Mouse (Mus musculus) midbrain, embryonic 12.5 days (tissue): ENCODE measurements at regions not wholly inside any gene's neighbourhood (a gene's known extent, or its start where the extent isn't known, plus 50 kb on each side); places are given as distances from the start of the nearest gene placed in this dataset.

ENCODE experiments used
- ATAC-seq: fragments of 200-750 bp; cut with Nextera tagmentation; 2 replicates; pipeline ENCODE4 v1.8.0; 2017; ENCODE audit warnings: low read depth, moderate TSS enrichment, moderate library complexity; ENCODE audit not compliant: low FRiP score
- H3K27ac ChIP-seq: fragments of 300-500 bp; sonication (generic); replicated peaks from 2 replicates; pipeline ENCODE4 v1.5.1; 2016; ENCODE audit warnings: mild to moderate bottlenecking
- H3K27me3 ChIP-seq: fragments of 300-500 bp; sonication (generic); 2 replicates; pipeline ENCODE4 v1.6.1; 2016; ENCODE audit warnings: mild to moderate bottlenecking
- H3K36me3 ChIP-seq: fragments of 300-500 bp; sonication (generic); 2 replicates; pipeline ENCODE4 v1.6.1; 2016
- H3K4me1 ChIP-seq: fragments of 300-500 bp; sonication (generic); 2 replicates; pipeline ENCODE4 v1.6.1; 2016
- H3K4me2 ChIP-seq: fragments of 300-500 bp; sonication (generic); replicated peaks from 2 replicates; pipeline ENCODE4 v1.6.1; 2016; ENCODE audit warnings: mild to moderate bottlenecking, moderate library complexity
- H3K4me3 ChIP-seq: fragments of 300-500 bp; sonication (generic); 2 replicates; pipeline ENCODE4 v1.5.1; 2016; ENCODE audit warnings: mild to moderate bottlenecking
- H3K9ac ChIP-seq: fragments of 300-500 bp; sonication (generic); replicated peaks from 2 replicates; pipeline ENCODE4 v1.6.1; 2016; ENCODE audit warnings: mild to moderate bottlenecking, moderate library complexity
- H3K9me3 ChIP-seq: fragments of 300-500 bp; sonication (generic); 2 replicates; pipeline ENCODE4 v1.6.1; 2016; ENCODE audit warnings: mild to moderate bottlenecking
- WGBS: fragments of 180-500 bp; shearing (Covaris S2); methylation state at CpG from one replicate; pipeline ENCODE4 v1.1.7; 2016; 5-methylcytosine and 5-hydroxymethylcytosine counted together

DNA sequence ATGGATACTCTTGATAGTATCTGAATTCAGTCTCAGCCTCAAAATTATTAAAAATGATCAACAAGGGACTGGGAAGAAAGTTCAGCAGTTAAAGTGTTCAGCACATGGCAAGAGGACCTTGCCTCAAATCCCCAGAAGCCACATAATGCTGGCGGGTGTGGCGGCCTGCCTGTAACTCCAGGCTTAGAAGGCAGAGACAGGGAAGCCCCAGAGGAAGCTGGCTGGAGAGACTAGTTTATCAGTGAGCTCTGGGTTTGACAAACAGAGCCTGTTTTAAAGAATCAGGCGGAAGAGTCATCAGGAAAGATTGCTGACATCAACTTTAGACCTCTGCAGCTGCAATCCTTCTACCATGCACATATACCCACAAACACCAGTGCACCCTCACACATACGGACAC lies 52.1 kb upstream of the Fyn start:
- Histone ChIP-seq H3K9ac (no peak overlapping the region), H3K9me3 (no peaks in the 10 kb centered on the region), H3K4me1 (peaks cover 9% of the 10 kb centered on the region), H3K36me3 (no peaks in the 10 kb centered on the region), H3K27ac (no peak overlapping the region), H3K27me3 (no peaks in the 10 kb centered on the region), H3K4me3 (no peak overlapping the region), H3K4me2 (no peak overlapping the region)
- ATAC-seq, result no peak
- 72% methylated on average over 4 of the region's 4 CpGs for WGBS

DNA sequence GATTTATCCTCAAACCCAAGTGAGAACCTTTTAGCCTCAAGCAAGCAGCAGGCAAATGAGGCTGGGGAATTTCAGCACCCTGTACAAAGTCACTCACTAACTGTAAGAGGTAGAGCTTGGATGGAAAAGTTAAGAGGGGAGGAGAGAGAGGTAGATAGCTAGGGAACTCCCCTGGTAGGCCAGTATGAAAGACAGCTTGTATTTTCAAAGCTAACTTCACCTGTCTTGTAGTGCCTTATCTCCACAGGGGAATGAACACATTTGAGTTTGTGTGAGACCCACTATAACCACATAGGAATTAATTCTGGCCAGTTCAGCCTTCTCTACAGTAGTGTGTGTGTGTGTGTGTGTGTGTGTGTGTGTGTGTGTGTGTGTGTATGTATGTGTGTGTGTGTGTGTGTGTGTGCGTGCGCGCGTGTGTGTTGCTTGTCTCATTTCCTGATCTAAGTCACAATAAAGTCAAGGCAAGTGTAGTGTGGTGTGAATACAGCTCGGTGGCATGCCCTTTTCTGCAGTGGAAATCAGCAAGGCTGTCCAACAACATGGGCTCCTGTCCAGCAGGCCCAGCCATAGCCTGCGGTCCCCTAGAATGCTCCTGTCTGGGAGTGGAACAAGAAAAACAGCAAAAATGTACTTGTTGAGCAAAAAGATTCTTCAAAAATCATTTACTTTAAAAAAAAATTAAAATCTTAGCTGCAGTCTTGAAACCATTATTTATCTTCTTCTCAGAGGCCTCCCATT lies 53.1 kb upstream of the Fyn start:
- 93% methylated on average over 6 of the region's 6 CpGs for WGBS
- no peak for ATAC-seq
- Histone ChIP-seq H3K27ac (no peak overlapping the region), H3K36me3 (no peaks in the 10 kb centered on the region), H3K9me3 (no peaks in the 10 kb centered on the region), H3K4me2 (no peak overlapping the region), H3K27me3 (no peaks in the 10 kb centered on the region), H3K4me1 (no peaks in the 10 kb centered on the region), H3K9ac (no peak overlapping the region), H3K4me3 (no peak overlapping the region)

DNA sequence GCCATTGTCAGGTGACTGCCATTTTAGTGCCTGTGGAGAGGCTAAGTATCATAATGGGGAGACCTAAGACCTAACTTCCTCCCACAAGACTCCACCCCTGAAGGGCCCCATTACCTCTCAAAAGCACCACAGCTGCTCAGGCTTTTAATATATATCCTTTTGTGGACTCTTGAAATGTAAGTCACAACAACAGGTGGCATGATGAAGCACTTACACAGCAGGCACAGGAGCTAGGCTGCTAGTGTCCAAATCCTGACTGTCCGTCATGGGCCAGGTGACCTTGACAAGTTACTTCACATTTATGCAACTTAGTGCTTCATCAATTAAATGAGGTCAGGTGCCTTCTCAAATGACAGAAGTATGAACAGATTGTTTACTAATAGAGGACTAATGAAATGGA lies 57.2 kb upstream of the Fyn start:
- Histone ChIP-seq H3K36me3 (no peaks in the 10 kb centered on the region), H3K9ac (no peak overlapping the region), H3K4me3 (no peak overlapping the region), H3K9me3 (no peaks in the 10 kb centered on the region), H3K4me2 (no peak overlapping the region), H3K27ac (no peak overlapping the region), H3K27me3 (no peaks in the 10 kb centered on the region), H3K4me1 (no peaks in the 10 kb centered on the region)
- ATAC-seq, result no peak
- WGBS, result 91% methylated on average over 1 of the region's 1 CpGs

DNA sequence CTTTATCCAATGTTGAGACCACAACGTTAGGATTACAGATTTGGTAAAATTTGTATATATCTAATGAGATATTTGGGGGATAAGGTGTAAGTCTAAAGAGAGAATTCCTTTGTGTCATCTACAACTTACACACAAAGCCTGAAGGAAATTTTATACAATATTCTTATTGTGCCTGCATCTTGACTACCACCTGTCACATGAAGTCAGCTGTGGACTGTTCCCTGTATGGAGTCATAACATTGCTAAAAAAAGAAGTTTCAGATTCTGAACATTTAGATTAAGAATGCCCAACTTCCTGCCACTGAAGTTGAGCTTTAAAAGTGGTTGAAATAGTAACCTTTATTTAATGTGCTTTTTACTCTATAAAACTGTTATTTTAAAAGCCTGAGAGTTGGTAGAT lies 60.1 kb upstream of the Fyn start:
- no peak overlapping the region for H3K4me2 ChIP-seq
- WGBS, result 79% methylated on average over 1 of the region's 1 CpGs
- no peaks in the 10 kb centered on the region for H3K4me1 ChIP-seq
- H3K36me3 ChIP-seq, result no peaks in the 10 kb centered on the region
- no peak overlapping the region for H3K4me3 ChIP-seq
- H3K9ac ChIP-seq, result no peak overlapping the region
- ATAC-seq, result no peak
- H3K9me3 ChIP-seq, result no peaks in the 10 kb centered on the region
- no peaks in the 10 kb centered on the region for H3K27me3 ChIP-seq
- H3K27ac ChIP-seq, result no peak overlapping the region

DNA sequence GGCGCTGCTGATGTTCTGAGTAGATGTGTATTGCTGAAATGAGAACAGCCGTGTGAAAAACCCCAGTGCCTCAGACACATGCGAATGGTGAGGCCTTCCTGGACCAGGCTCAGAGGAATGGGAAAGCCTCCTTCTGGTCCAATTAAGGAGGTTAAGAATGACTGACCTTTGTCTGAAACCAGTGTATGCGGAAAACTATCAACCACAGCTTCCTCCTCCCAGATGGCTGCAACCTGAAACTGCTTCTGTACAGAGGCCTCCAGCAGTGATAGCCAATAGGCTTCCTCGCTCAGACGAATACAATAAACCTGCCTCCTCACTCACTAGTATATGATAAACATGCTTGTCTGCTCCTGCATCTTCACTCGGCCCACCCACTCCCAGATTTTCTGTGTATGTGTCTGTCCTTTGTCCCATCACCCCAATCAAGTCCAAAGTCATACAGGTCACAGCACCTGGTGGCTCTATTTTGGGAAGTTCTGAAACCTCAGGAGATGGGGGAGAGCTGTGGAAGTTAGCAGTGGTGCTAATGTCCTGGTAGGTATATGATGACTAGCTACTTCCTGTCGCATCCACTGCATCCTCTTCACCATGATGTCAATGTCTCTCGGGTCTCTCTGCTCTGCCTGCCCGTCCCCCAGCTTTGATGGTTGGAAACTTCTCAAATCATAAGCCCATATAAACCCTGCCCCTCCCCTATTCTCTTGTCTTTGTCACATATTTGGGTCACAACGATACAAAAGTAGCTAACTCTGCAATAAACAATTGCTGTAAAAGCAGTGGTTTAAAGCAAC lies 75.8 kb upstream of the Fyn start:
- Histone ChIP-seq H3K9ac (no peak overlapping the region), H3K9me3 (0 out of 2 replicates have a peak, but pooled peaks cover 1% of the 10 kb centered on the region), H3K4me3 (no peak overlapping the region), H3K4me1 (peaks cover 29% of the 10 kb centered on the region), H3K27ac (no peak overlapping the region), H3K36me3 (no peaks in the 10 kb centered on the region), H3K4me2 (no peak overlapping the region), H3K27me3 (no peaks in the 10 kb centered on the region)
- no peak for ATAC-seq
- 76% methylated on average over 11 of the region's 11 CpGs for WGBS

DNA sequence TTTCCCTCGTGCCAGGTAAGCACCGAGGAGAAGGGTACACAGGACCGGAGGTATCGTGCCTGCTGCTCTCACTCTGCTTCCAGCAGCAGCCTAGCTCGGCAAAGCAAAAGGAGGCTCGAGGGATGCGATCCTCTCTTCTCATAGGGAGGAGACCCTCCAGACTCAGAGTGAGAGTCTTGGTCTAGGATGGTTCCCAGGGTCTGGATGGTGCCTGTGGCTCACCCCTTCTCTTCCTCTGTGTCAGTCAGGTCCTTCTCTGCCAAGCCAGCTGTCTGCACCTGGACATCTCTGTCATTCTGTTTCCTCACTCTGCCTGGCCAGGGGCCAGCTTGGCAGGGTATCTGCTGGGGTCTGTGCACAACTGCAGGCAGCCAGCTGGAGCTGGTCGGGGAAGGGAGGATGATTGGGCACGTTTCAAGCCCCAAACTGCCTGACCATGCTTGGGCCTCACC lies 76.9 kb upstream of the Fyn start:
- H3K4me2 ChIP-seq, result no peak overlapping the region
- H3K4me1 ChIP-seq, result peaks cover 29% of the 10 kb centered on the region
- H3K27me3 ChIP-seq, result no peaks in the 10 kb centered on the region
- no peak overlapping the region for H3K4me3 ChIP-seq
- no peaks in the 10 kb centered on the region for H3K9me3 ChIP-seq
- no peaks in the 10 kb centered on the region for H3K36me3 ChIP-seq
- 0 out of 2 replicates have a peak overlapping the region, but pooled peaks have one; percentile 7 for H3K27ac ChIP-seq
- ATAC-seq, result 0 out of 2 replicates have a peak, but pooled peaks have one; percentile 23
- no peak overlapping the region for H3K9ac ChIP-seq
- WGBS, result 87% methylated on average over 9 of the region's 9 CpGs

DNA sequence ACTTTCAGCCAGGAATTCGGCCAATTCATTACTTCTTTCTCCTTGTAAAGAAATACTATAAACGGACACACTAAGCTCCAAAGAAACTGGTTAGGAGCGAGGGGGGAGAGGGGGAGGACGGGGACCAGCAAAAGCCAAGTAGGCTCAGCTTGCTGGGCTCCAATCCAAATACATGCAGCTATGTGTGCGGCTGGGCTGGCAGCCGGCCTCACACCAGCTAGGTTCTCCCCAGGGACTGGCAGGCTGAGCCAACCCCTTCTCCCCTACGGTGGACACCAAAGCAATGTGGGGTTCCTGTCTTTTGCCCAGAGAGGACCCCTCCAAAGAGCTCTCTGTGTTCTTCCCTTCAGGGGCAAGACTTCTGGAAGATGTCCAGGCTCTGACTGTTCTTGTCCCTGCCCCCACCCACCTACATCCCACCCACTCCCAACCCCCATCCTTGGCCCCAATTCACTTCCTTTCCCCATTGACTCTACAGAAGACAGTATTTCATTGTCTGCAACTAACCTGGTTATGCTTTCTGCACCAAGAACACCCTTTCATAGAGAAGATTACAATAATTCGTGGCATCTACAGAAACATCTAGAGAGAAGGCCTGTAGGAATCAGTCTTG lies 77.4 kb upstream of the Fyn start:
- H3K4me2 ChIP-seq, result no peak overlapping the region
- H3K36me3 ChIP-seq, result no peaks in the 10 kb centered on the region
- H3K4me3 ChIP-seq, result no peak overlapping the region
- H3K27ac ChIP-seq, result 0 out of 2 replicates have a peak overlapping the region, but pooled peaks have one; percentile 7
- H3K27me3 ChIP-seq, result no peaks in the 10 kb centered on the region
- H3K4me1 ChIP-seq, result peaks cover 29% of the 10 kb centered on the region
- no peaks in the 10 kb centered on the region for H3K9me3 ChIP-seq
- H3K9ac ChIP-seq, result no peak overlapping the region
- 53% methylated on average over 8 of the region's 8 CpGs for WGBS
- ATAC-seq, result peak; percentile 56; the same call in 1 of the 2 replicates

DNA sequence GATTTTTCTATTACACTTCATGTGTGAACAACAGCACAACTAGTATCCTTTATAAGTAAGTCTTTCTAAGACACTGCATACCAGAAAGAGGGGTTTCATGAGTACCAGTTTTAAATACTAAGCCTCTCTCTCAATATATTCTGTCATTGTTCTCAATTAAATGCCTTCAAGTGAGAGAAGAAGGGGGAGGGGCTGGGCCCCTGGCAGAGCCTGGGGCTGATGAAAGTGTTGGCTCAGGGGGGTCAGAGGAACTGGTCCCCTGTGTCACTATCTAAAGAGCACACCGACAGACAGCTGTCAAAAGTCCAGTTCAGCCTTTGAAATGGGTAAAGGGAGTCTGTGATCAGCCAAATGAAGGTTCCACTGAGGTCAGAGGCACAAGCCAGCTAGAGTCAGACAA lies 78.4 kb upstream of the Fyn start:
- peak; percentile 66 for ATAC-seq
- no peak overlapping the region for H3K9ac ChIP-seq
- H3K27ac ChIP-seq, result 0 out of 2 replicates have a peak overlapping the region, but pooled peaks have one; percentile 22
- 3% methylated on average over 1 of the region's 1 CpGs for WGBS
- H3K27me3 ChIP-seq, result no peaks in the 10 kb centered on the region
- H3K9me3 ChIP-seq, result no peaks in the 10 kb centered on the region
- peaks cover 29% of the 10 kb centered on the region for H3K4me1 ChIP-seq
- H3K36me3 ChIP-seq, result no peaks in the 10 kb centered on the region
- no peak overlapping the region for H3K4me2 ChIP-seq
- no peak overlapping the region for H3K4me3 ChIP-seq

DNA sequence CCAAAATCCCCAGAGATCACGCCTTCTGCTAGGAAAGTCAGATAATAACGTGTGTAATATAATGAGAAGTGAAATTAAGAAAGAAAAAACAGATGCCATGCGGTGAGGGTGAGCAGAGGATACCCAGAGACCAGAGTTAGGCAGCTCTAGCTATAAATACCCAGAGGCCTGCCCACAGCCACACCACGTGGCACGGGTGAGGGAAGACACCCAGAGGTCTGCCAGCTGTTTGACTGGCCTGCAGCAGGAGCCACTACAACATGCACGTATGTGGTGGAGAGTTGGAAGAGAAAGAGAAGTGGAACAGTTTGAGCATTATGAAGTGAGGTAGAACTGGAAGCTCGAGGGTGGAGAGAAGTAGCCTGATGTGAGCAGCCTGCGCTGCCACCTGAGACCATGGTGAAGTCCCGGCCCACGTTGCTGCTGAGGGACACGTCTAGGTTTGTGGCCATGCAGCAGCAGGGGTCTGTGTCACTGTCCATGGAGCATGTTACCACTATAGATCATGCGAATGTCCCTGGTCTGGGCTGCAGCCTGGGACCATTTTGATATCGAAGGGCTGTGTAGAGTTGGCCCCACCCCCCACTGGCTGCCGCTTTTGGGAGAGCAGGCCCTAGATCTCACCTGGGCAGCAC lies 88.2 kb upstream of the Fyn start:
- H3K27me3 ChIP-seq, result no peaks in the 10 kb centered on the region
- H3K4me1 ChIP-seq, result no peaks in the 10 kb centered on the region
- H3K27ac ChIP-seq, result no peak overlapping the region
- peaks cover 3% of the 10 kb centered on the region; the same call in 1 of the 2 replicates for H3K9me3 ChIP-seq
- no peak overlapping the region for H3K4me2 ChIP-seq
- ATAC-seq, result no peak
- H3K4me3 ChIP-seq, result no peak overlapping the region
- H3K36me3 ChIP-seq, result no peaks in the 10 kb centered on the region
- no peak overlapping the region for H3K9ac ChIP-seq
- 86% methylated on average over 14 of the region's 14 CpGs for WGBS

DNA sequence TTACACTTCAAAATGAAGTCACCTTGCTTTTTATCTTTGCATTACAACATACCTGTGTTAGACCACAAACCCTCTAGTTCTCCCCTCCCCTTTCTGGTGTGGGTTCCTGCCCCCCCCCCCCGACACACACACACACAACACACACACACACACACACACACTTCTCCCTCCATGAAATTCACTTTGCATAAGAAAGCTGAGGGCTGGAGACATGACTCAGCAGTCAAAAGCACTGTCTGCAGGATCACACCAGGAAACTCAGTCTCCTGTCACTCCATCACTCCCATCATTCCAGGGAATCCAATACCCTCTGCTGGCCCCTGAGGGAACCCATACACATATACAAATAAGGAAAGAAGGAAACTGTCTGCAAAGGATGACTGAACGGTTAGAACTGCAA lies 94.5 kb upstream of the Fyn start:
- no peak for ATAC-seq
- H3K27me3 ChIP-seq, result no peaks in the 10 kb centered on the region
- no peak overlapping the region for H3K4me3 ChIP-seq
- H3K4me2 ChIP-seq, result no peak overlapping the region
- no peaks in the 10 kb centered on the region for H3K4me1 ChIP-seq
- no peaks in the 10 kb centered on the region for H3K9me3 ChIP-seq
- H3K9ac ChIP-seq, result no peak overlapping the region
- H3K27ac ChIP-seq, result no peak overlapping the region
- no peaks in the 10 kb centered on the region for H3K36me3 ChIP-seq
- WGBS, result 48% methylated on average over 2 of the region's 2 CpGs

DNA sequence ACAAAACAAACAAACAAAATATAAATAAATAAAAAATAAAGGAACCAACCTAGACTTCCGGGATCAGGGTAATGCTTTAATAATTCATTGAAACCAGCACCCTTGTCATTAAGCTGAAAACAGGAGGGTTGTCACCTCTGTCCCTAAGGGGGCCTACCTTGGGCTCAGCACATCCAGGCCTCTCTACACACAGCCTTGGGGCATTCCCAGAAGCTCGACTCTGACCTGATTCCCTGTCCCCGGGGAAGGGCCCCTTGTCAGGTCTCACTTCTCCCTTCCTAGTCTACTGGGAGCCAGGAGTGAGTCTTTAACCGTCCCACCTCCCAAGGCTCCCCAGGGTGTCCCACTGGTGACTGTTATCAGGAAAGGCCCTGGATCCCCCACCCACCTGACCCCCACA lies 95.2 kb upstream of the Fyn start:
- ATAC-seq, result no peak
- H3K27me3 ChIP-seq, result no peaks in the 10 kb centered on the region
- 75% methylated on average over 4 of the region's 4 CpGs for WGBS

More for the DNA sequence above, 95.2 kb upstream of the Fyn start:
- Histone ChIP-seq H3K4me2 (no peak overlapping the region), H3K27ac (no peak overlapping the region), H3K4me3 (no peak overlapping the region), H3K9ac (no peak overlapping the region), H3K9me3 (no peaks in the 10 kb centered on the region), H3K36me3 (no peaks in the 10 kb centered on the region), H3K4me1 (no peaks in the 10 kb centered on the region)
